Mouse (Mus musculus) spleen, adult 2 months (tissue): ENCODE results near the gene Chrna9. TPM values are rescaled to one million over a fixed set of nuclear protein-coding genes. Genes with fewer than 3 reads are reported as not detected.

Source experiments
- DNase-seq, 2 experiments: peaks; one replicate each; pipeline versions ENCODE4 v3.0.0 to v3.0.0-alpha.2; 2012 to 2021; ENCODE audit warnings: low spot score in 2 of 2, low read depth in 1 of 2
- H3K27ac ChIP-seq: fragments of 200-500 bp; 2 replicates; pipeline ENCODE4 v1.5.1; 2012; ENCODE audit warnings: low read length, inconsistent platforms; ENCODE audit not compliant: insufficient read depth
- H3K27me3 ChIP-seq: fragments of 200-500 bp; 2 replicates; pipeline ENCODE4 v1.6.1; 2012; ENCODE audit warnings: mild to moderate bottlenecking, moderate library complexity, low read length, inconsistent platforms; ENCODE audit not compliant: control insufficient read depth, insufficient read depth
- H3K36me3 ChIP-seq: fragments of 200-500 bp; 2 replicates; pipeline ENCODE4 v1.6.1; 2012; ENCODE audit warnings: mild to moderate bottlenecking, low read length, inconsistent platforms; ENCODE audit not compliant: control insufficient read depth, insufficient read depth
- H3K4me1 ChIP-seq: fragments of 200-500 bp; 2 replicates; pipeline ENCODE4 v1.6.1; 2011; ENCODE audit warnings: inconsistent platforms; ENCODE audit not compliant: control insufficient read depth, insufficient read depth, insufficient read length
- H3K4me3 ChIP-seq: fragments of 200-500 bp; 2 replicates; pipeline ENCODE4 v1.5.1; 2011; ENCODE audit warnings: mild to moderate bottlenecking, inconsistent platforms; ENCODE audit not compliant: insufficient read depth, insufficient read length; ENCODE audit errors: extremely low read depth
- CTCF ChIP-seq: fragments of 200-500 bp; IDR thresholded peaks from 2 replicates; pipeline ENCODE4 v1.5.1; 2011; ENCODE audit warnings: mild to moderate bottlenecking, inconsistent platforms; ENCODE audit not compliant: insufficient read depth, insufficient read length, insufficient replicate concordance; ENCODE audit errors: extremely low read depth
- POLR2A ChIP-seq: fragments of 200-500 bp; IDR thresholded peaks from 2 replicates; pipeline ENCODE4 v1.6.1; 2011; ENCODE audit warnings: low read depth, low read length, inconsistent platforms
- WGBS: fragments of 180-500 bp; shearing (Covaris S2); methylation state at CpG from one replicate; pipeline ENCODE4 v1.1.7; 2018; 5-methylcytosine and 5-hydroxymethylcytosine counted together
- polyA plus RNA-seq: library from polyadenylated mRNA; depleted of rRNA; stranded (reverse); fragments of >200 nt; gene quantifications from 2 replicates; pipeline ENCODE4 v1.2.3, GENCODE M21; 2012

The Chrna9 gene
- polyA plus RNA-seq, 1 experiment: 0.54 TPM

DNA sequence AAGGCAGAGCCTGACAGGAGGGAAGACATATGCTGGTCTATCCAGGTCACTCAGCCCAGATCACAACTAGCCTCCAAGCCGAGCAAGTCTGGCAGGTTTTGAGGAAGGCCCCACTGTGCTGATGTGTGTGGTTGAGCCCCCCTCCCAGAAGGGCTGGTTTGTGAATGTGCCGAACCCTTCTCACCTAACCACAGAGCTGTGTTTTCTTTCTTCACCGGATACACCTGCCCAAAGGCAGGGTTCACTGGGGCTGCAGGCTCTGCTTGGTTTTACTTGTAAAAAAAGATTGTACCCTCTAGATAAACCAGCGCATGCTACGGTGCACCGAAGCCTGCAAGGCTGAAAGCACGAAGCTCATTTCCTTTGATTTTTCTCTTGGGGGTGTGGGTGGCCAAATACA is 5.6 kb upstream of the Chrna9 start:
- peaks cover 48% of the 10 kb centered on the region for H3K4me1 ChIP-seq
- WGBS: 11% methylated on average over 7 of the region's 7 CpGs
- H3K4me3 ChIP-seq: no peak overlapping the region
- no peak for TF ChIP-seq CTCF
- peak; percentile 37; the same call in 1 of the 2 replicates for TF ChIP-seq POLR2A
- H3K27ac ChIP-seq: peak overlapping the region; percentile 84
- no peaks in the 10 kb centered on the region for H3K36me3 ChIP-seq
- H3K27me3 ChIP-seq: no peaks in the 10 kb centered on the region
- peak; percentile 84 to 87 for DNase-seq

DNA sequence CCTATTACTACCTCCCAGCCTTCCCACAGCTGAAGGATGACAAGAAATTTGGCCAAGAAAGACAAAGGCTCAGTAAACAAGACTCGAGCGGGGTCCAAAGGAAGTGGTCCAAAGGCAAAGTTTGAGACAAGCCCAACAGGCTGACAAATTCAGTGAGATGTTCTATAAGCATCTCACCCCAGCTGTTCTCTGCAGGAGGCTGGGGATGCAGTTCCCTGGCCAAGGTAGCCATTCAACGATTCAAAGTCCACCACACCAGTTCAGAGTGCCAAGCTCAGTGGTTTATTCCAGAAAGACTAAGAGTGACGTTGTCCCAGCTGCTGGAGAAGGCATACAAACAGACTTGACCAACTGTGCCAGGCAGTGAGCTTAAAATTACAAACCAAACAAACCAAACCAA is 4.5 kb upstream of the Chrna9 start:
- Histone ChIP-seq H3K4me1 (peaks cover 50% of the 10 kb centered on the region), H3K27me3 (no peaks in the 10 kb centered on the region), H3K27ac (peak overlapping the region; percentile 83), H3K4me3 (no peak overlapping the region), H3K36me3 (no peaks in the 10 kb centered on the region)
- 39% methylated on average over 4 of the region's 4 CpGs for WGBS
- no peak for TF ChIP-seq CTCF
- TF ChIP-seq POLR2A: no peak
- no peak for DNase-seq

DNA sequence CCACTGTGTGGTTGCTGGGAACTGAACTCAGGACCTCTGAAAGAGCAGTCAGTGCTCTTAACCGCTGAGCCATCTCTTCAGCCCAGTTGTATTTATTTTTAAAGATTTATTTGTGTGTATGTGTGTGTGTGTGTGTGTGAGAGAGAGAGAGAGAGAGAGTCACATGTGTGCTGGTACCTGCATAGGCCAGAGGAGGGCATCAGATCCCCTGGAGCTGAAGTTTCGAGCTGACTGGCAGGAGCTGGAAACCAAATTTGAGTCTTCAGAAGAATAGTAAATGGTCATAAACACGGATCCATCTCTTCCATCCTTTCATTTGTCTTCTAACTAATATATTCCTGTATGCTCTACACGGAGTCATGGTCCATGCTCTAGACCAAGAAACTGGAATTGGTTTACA is 1.5 kb upstream of the Chrna9 start:
- 86% methylated on average over 4 of the region's 4 CpGs for WGBS
- TF ChIP-seq CTCF (no peak), POLR2A (no peak)
- DNase-seq: no peak
- Histone ChIP-seq H3K27me3 (no peaks in the 10 kb centered on the region), H3K27ac (peak overlapping the region; percentile 28; the same call in 1 of the 2 replicates), H3K36me3 (no peaks in the 10 kb centered on the region), H3K4me3 (no peak overlapping the region), H3K4me1 (peaks cover 53% of the 10 kb centered on the region)

DNA sequence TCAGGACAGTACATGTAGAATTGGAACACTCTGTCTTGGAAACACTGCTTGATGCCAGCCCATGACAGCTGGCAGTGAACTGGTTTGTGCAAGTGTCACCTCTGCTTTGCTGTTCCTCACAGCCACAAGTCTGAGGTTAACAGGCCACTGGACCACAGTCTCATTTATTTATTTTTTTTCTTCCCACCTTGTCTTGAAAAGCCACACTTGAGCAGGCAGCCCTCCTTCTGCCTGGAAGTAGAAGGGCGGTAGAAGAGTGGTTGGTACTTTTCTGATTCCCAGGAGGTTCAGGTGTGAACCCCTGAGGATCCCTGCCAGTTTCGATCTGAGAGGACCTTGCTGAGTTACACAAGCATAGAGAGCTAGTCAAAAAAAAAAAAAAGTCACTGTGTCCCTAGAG is 957 bp upstream of the Chrna9 start:
- no peak overlapping the region for H3K4me3 ChIP-seq
- no peaks in the 10 kb centered on the region for H3K36me3 ChIP-seq
- TF ChIP-seq POLR2A: no peak
- TF ChIP-seq CTCF: no peak
- no peaks in the 10 kb centered on the region for H3K27me3 ChIP-seq
- H3K4me1 ChIP-seq: peaks cover 54% of the 10 kb centered on the region
- WGBS: 36% methylated on average over 2 of the region's 2 CpGs
- peak overlapping the region; percentile 28; the same call in 1 of the 2 replicates for H3K27ac ChIP-seq
- DNase-seq: no peak

DNA sequence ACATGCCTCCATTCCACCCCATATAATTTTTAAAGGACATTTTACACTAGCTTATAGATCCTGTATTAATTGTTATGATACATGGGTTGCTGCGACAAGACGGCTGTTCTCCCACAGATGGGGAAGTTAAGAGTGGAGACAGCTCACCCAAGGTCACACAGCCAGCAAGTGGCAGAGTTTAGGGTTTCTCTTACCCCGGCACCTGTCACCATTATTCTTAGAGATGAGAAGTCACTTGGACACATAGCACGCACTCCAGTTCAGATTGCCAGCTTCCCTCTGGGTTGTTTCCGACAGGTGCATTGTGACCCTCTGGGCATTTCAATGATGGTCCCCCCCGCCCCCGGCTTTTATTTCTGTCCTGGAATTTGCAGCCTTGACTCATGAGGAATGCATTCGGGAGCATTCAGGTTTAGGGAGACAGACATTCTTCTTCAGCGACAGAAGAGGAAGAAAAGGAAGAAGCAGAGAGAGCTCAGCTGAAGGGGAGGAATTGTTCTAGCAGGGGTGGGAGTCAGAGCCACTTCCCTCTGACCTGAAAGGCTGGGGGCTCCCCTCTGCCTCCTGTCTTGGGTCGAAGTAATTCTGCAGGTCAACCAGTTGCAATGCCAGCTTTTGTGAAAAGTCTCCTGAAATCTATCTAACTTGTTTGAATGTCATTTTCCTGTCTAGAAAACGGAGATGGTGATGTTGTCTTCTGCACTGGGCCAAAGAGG is 2.4 kb downstream of the Chrna9 start:
- Histone ChIP-seq H3K4me1 (peaks cover 39% of the 10 kb centered on the region; the same call in 1 of the 2 replicates), H3K36me3 (no peaks in the 10 kb centered on the region), H3K27ac (peak overlapping the region; percentile 24), H3K27me3 (no peaks in the 10 kb centered on the region), H3K4me3 (no peak overlapping the region)
- no peak for DNase-seq
- 21% methylated on average over 11 of the region's 11 CpGs for WGBS
- TF ChIP-seq CTCF (no peak), POLR2A (no peak)

DNA sequence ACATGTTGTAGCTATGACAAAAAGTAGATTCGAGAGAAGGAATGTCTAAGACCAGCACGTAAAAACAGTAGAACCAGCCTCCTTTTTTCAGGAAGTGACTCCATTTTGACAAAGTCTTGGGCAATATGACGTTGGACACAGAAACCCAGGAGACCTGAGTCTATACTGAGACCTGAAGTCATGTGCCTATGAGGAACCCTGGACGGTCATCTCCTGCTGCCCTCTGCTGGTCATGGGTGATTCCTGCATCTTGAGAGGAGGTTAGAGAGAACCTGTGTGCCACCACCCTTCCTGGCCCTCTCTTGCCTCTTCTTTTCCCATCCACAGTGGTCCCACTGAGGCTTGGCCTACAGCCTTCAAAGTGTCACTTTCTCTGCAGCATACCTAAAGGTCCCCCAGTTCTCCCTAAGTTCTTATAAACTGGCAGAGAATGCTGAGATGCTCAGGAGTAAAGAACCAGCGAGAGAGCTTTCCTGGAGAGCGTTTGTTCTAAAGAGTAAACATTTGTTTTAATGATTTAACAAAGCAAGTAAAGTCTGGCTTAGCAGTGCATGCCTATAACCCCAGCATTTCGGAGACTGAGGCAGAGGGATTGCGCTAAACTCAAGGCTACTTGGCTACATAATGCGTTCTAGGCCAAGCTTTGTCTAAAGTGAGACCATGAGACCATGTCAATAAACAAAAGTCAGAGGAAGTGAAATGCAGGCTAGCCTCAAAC is 3.4 kb downstream of the Chrna9 start:
- Histone ChIP-seq H3K4me3 (no peak overlapping the region), H3K36me3 (no peaks in the 10 kb centered on the region), H3K27me3 (no peaks in the 10 kb centered on the region), H3K4me1 (peaks cover 35% of the 10 kb centered on the region; the same call in 1 of the 2 replicates), H3K27ac (no peak overlapping the region)
- TF ChIP-seq CTCF (peak; percentile 92; the same call in 1 of the 2 replicates), POLR2A (no peak)
- peak; percentile 76 to 91 for DNase-seq
- 53% methylated on average over 9 of the region's 9 CpGs for WGBS

DNA sequence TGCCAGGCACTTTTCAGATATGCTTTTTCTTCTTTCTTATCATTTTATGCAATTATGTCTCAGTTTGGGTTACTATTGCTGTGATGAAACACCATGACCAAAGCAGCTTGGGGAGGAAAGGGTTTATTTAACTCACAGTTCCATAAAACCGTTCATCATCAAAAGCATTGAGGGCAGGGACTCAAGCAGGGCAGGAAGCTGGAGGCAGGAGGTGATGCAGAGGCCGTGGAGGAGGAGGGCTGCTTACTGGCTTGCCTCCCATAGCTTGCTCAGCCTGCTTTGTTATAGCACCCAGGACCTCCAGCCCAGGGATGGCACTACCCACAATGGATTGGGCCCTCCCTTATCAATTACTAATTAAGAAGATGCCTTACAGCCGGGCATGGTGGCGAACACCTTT is 6.4 kb downstream of the Chrna9 start:
- no peaks in the 10 kb centered on the region for H3K27me3 ChIP-seq
- H3K27ac ChIP-seq: no peak overlapping the region
- H3K36me3 ChIP-seq: no peaks in the 10 kb centered on the region
- H3K4me3 ChIP-seq: no peak overlapping the region
- WGBS: 48% methylated on average over 4 of the region's 4 CpGs
- TF ChIP-seq CTCF (no peak), POLR2A (no peak)
- H3K4me1 ChIP-seq: peaks cover 16% of the 10 kb centered on the region; the same call in 1 of the 2 replicates
- no peak for DNase-seq
